In the genomic region with DNA sequence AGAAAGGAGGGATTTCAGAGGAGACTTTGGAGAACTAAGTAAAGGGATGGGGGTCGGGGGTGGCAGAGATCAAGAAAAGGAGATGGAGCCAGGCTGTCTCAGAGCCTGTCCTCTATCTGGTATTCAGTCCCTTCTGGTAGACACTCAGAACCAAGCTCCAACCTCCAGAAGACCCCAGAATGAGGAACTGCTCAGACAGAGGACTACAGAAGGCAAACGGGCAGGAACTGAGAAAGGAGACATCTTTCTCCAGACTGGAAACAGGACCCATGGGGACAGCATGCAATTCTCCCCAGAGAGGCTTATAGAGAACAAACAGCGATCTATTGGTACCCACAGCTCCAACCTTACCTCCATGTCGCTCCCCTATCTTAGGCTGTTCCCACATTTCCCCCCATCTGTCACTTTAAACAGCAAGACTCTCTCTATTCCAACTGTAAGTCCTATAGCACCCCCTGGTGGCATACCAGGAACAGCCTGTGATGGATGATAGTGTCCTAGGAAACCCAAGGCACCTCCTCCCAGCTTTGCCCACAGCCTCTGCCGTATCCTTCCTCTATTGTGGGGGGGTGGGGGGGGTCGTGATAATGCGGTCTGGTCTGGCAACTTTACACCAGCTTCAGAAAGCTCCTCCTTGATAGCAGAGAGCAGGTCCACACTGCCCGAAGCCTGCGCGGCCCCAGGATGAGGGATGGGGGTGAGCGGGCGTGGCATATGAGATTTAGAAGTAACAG, we compare ENCODE assay signal across 9 mouse cellular contexts. TPM values are rescaled to one million over a fixed set of nuclear protein-coding genes. Genes with fewer than 3 reads are reported as not detected.
DNase-seq lines count a peak whose midpoint lies in the region; ATAC-seq and TF ChIP-seq lines count a peak whose summit lies in the region.
"Had no signal": no experiment of that assay in that cellular context is flagged by ENCODE, and none has a peak within 500 bp of the region (broad histone marks: within the 10 kb centered on the region; RNA-seq: fewer than 3 reads in every experiment).

No protein-coding gene starts in this region.

- TF ChIP-seq POLR2A in bone marrow, adult 2 months (IDR thresholded peaks at IDR 0.05; ENCODE audit: borderline replicate concordance, control insufficient read depth, low read depth, low read length), result no peak
- no peak for TF ChIP-seq POLR2A in limb, embryonic 14.5 days (IDR thresholded peaks at IDR 0.05; ENCODE audit: borderline replicate concordance, extremely low read depth, insufficient read depth, insufficient read length)

- H3K79me3 ChIP-seq in C2C12 (ENCODE audit: low read depth), result no peaks in the 10 kb centered on the region

- 27% methylated on average over 12 of the region's 12 CpGs for WGBS in bone marrow, adult 2 months
- WGBS in embryonic facial prominence, embryonic 13.5 days, result 43% methylated on average over 12 of the region's 12 CpGs
- 44% methylated on average over 12 of the region's 12 CpGs for WGBS in kidney, embryonic 14.5 days
- WGBS in limb, embryonic 14.5 days, result 44% methylated on average over 12 of the region's 12 CpGs
- 43% methylated on average over 12 of the region's 12 CpGs for WGBS in stomach, embryonic 16.5 days

- no peak overlapping the region for H3K27ac ChIP-seq in bone marrow, adult 2 months (ENCODE audit: control insufficient read depth, insufficient read depth, low read depth, low read length, poor library complexity)
- H3K27ac ChIP-seq in embryonic facial prominence, embryonic 13.5 days, result no peak overlapping the region
- no peak overlapping the region for H3K27ac ChIP-seq in kidney, embryonic 14.5 days (ENCODE audit: low read depth, low read length)
- H3K27ac ChIP-seq in limb, embryonic 14.5 days (replicated peaks; ENCODE audit: low read depth, low read length), result no peak overlapping the region
- no peak overlapping the region; the same call in 1 of the 2 replicates for H3K27ac ChIP-seq in stomach, embryonic 16.5 days (ENCODE audit: low read length)

- no peaks in the 10 kb centered on the region for H3K36me3 ChIP-seq in C2C12 (ENCODE audit: control insufficient read depth, insufficient read depth)
- H3K36me3 ChIP-seq in embryonic facial prominence, embryonic 13.5 days, result no peaks in the 10 kb centered on the region
- no peaks in the 10 kb centered on the region for H3K36me3 ChIP-seq in kidney, embryonic 14.5 days (ENCODE audit: control insufficient read depth, insufficient read depth, low read length)
- H3K36me3 ChIP-seq in limb, embryonic 14.5 days (ENCODE audit: control insufficient read depth, insufficient read depth, low read length), result no peaks in the 10 kb centered on the region
- no peaks in the 10 kb centered on the region for H3K36me3 ChIP-seq in stomach, embryonic 16.5 days (ENCODE audit: control insufficient read depth, insufficient read depth, low read length)

- DNase-seq in heart, adult 8-10 months (ENCODE audit: low spot score), result peak; percentile 72
- DNase-seq in limb, embryonic 14.5 days (ENCODE audit: low spot score), result peak; percentile 93
- peak; percentile 33 to 54 for DNase-seq in natural killer cell, adult 2 months (ENCODE audit: low spot score in 2 of 2)

- H3K27me3 ChIP-seq in C2C12 (ENCODE audit: control insufficient read depth, insufficient read depth, insufficient read length), result no peaks in the 10 kb centered on the region
- H3K27me3 ChIP-seq in embryonic facial prominence, embryonic 13.5 days, result peaks cover 16% of the 10 kb centered on the region
- H3K27me3 ChIP-seq in kidney, embryonic 14.5 days (ENCODE audit: control insufficient read depth, insufficient read depth, low read length), result no peaks in the 10 kb centered on the region
- no peaks in the 10 kb centered on the region for H3K27me3 ChIP-seq in limb, embryonic 14.5 days (ENCODE audit: control insufficient read depth, insufficient read depth, low read length)
- no peaks in the 10 kb centered on the region for H3K27me3 ChIP-seq in stomach, embryonic 16.5 days (ENCODE audit: control insufficient read depth, insufficient read depth, low read length)

- no peak overlapping the region for H3ac ChIP-seq in C2C12 (ENCODE audit: control insufficient read depth, insufficient read length, low read depth)

- H3K4me1 ChIP-seq in bone marrow, adult 2 months (ENCODE audit: control insufficient read depth, insufficient read depth, low read length), result peaks cover 4% of the 10 kb centered on the region
- no peaks in the 10 kb centered on the region; the same call in 1 of the 2 replicates for H3K4me1 ChIP-seq in embryonic facial prominence, embryonic 13.5 days
- no peaks in the 10 kb centered on the region for H3K4me1 ChIP-seq in kidney, embryonic 14.5 days (ENCODE audit: control insufficient read depth, insufficient read depth, low read length)
- no peaks in the 10 kb centered on the region for H3K4me1 ChIP-seq in limb, embryonic 14.5 days (ENCODE audit: control insufficient read depth, insufficient read depth, low read length)
- H3K4me1 ChIP-seq in stomach, embryonic 16.5 days (ENCODE audit: control insufficient read depth, insufficient read depth, low read length), result peaks cover 4% of the 10 kb centered on the region; the same call in 1 of the 2 replicates

- TF ChIP-seq CTCF in C2C12 (IDR thresholded peaks at IDR 0.05; ENCODE audit: control insufficient read depth, insufficient read depth, insufficient read length), result peak; percentile 55
- peak; percentile 38; the same call in 1 of the 2 replicates for TF ChIP-seq CTCF in bone marrow, adult 2 months (IDR thresholded peaks at IDR 0.05; ENCODE audit: control insufficient read depth, insufficient read depth, low read length)

- no peak overlapping the region for H3K4me3 ChIP-seq in C2C12 (ENCODE audit: insufficient read depth, poor library complexity, severe bottlenecking)
- H3K4me3 ChIP-seq in bone marrow, adult 2 months (replicated peaks; ENCODE audit: control insufficient read depth, low read depth, low read length), result no peak overlapping the region
- H3K4me3 ChIP-seq in embryonic facial prominence, embryonic 13.5 days, result no peak overlapping the region
- no peak overlapping the region for H3K4me3 ChIP-seq in kidney, embryonic 14.5 days (ENCODE audit: low read length)
- H3K4me3 ChIP-seq in limb, embryonic 14.5 days (replicated peaks; ENCODE audit: low read length), result no peak overlapping the region
- no peak overlapping the region for H3K4me3 ChIP-seq in stomach, embryonic 16.5 days (replicated peaks; ENCODE audit: low read length)
- H3K4me3 ChIP-seq: erythroblast, embryonic 14.5 days had no signal

- no peak overlapping the region for H3K4me2 ChIP-seq in embryonic facial prominence, embryonic 13.5 days
- H3K4me2 ChIP-seq in kidney, embryonic 14.5 days (replicated peaks; ENCODE audit: low read depth, low read length), result no peak overlapping the region; the same call in 1 of the 2 replicates
- no peak overlapping the region for H3K4me2 ChIP-seq in limb, embryonic 14.5 days (replicated peaks; ENCODE audit: low read depth, low read length, severe bottlenecking)
- no peak overlapping the region for H3K4me2 ChIP-seq in stomach, embryonic 16.5 days (ENCODE audit: low read depth, low read length)

- H3K9me3 ChIP-seq in embryonic facial prominence, embryonic 13.5 days, result no peaks in the 10 kb centered on the region
- H3K9me3 ChIP-seq in kidney, embryonic 14.5 days (ENCODE audit: control insufficient read depth, low read length), result no peaks in the 10 kb centered on the region
- no peaks in the 10 kb centered on the region for H3K9me3 ChIP-seq in limb, embryonic 14.5 days (ENCODE audit: control insufficient read depth, low read length)
- no peaks in the 10 kb centered on the region for H3K9me3 ChIP-seq in stomach, embryonic 16.5 days (replicated peaks; ENCODE audit: control insufficient read depth, low read length)

- H3K79me2 ChIP-seq in C2C12 (ENCODE audit: control insufficient read depth, insufficient read depth), result no peaks in the 10 kb centered on the region

- ATAC-seq in embryonic facial prominence, embryonic 13.5 days (ENCODE audit: insufficient number of reproducible peaks, insufficient read depth, low FRiP score, low TSS enrichment, low read depth), result peak; percentile 27; the same call in 1 of the 2 replicates
- peak; percentile 75 for ATAC-seq in kidney, embryonic 14.5 days (ENCODE audit: low FRiP score, low TSS enrichment)
- ATAC-seq in limb, embryonic 14.5 days (ENCODE audit: low FRiP score, low read depth), result peak; percentile 54; the same call in 1 of the 2 replicates
- peak; percentile 59; the same call in 1 of the 2 replicates for ATAC-seq in stomach, embryonic 16.5 days (ENCODE audit: insufficient read depth, low FRiP score)

- H3K9ac ChIP-seq in embryonic facial prominence, embryonic 13.5 days, result no peak overlapping the region
- H3K9ac ChIP-seq in kidney, embryonic 14.5 days (ENCODE audit: low read depth, low read length), result no peak overlapping the region
- no peak overlapping the region for H3K9ac ChIP-seq in limb, embryonic 14.5 days (ENCODE audit: low read depth, low read length, severe bottlenecking)
- no peak overlapping the region for H3K9ac ChIP-seq in stomach, embryonic 16.5 days (ENCODE audit: low read length)

TF ChIP-seq in C2C12, 6 proteins besides CTCF, POLR2A, EP300 and RAD21:
- no peak for TF ChIP-seq USF1 (IDR thresholded peaks at IDR 0.05; ENCODE audit: low read depth)
- no peak for TF ChIP-seq MYOG (IDR thresholded peaks at IDR 0.05; ENCODE audit: control insufficient read depth, extremely low read depth, insufficient read length)
- TF ChIP-seq MYOD1 (IDR thresholded peaks at IDR 0.05; ENCODE audit: control insufficient read depth, insufficient read length, low read depth), result no peak

RNA-seq across cellular contexts. Expression of a gene that starts 25.7 kb away (rescaled TPM):
- polyA plus RNA-seq in C2C12 (2012; fragmentation: generic; extraction: Trizol), result 6.4 TPM
- polyA plus RNA-seq in bone marrow, adult 2 months (2011; ENCODE audit: insufficient read depth, insufficient read length, low replicate concordance, missing spikeins), result 0.32 TPM in 1 of 2 replicates, not detected in the other
- 12.4 and 14.7 TPM in 2 replicates for polyA plus RNA-seq in embryonic facial prominence, embryonic 13.5 days (2015; fragmentation: Nextera tagmentation; extraction: Ambion mirVana)
- not detected for total RNA-seq in heart, adult 8-10 months (2022)
- polyA plus RNA-seq in kidney, embryonic 14.5 days (2014; fragmentation: Nextera tagmentation; extraction: Ambion mirVana), result 0.10 TPM in 1 of 2 replicates, not detected in the other
- polyA plus RNA-seq in limb, embryonic 14.5 days (2012; rRNA removed), result 36.0 and 41.5 TPM in 2 replicates
- 25.5 and 31.2 TPM in 2 replicates for polyA plus RNA-seq in limb, embryonic 14.5 days (2014; fragmentation: Nextera tagmentation; extraction: Ambion mirVana)
- 49.8 and 67.2 TPM in 2 replicates for polyA plus RNA-seq in stomach, embryonic 16.5 days (2015; fragmentation: Nextera tagmentation; extraction: Ambion mirVana)
- polyA plus RNA-seq: erythroblast, embryonic 14.5 days had no signal
